Mouse (Mus musculus) effector memory CD4-positive, alpha-beta T cell, adult 5 months (primary cell): ENCODE data around the gene Map3k5. TPM values are rescaled to one million over a fixed set of nuclear protein-coding genes. Genes with fewer than 3 reads are reported as not detected.

ENCODE experiments used
- polyA plus RNA-seq: library from polyadenylated mRNA; unstranded; fragments of 100-300 nt; shearing (Covaris generic); gene quantifications from one replicate; pipeline ENCODE4 v1.2.1, GENCODE M21; 2017

The Map3k5 gene
- 40.3 TPM for polyA plus RNA-seq

GRCm38 (mm10) chr10:19934384-19935294 lies at the start of gene Map3k5:
TSS of gene Map3k5 (plus strand) at chr10:19934472.

GRCm38 (mm10) chr10:19907246-19907804 lies 26.9 kb upstream of the Map3k5 start, which contains the start of gene Pex7:
TSS of gene Pex7 (minus strand) at chr10:19907689.

GRCm38 (mm10) chr10:20148130-20148772 lies 214.0 kb downstream of the Map3k5 start, which contains the start of gene Map7:
TSS of gene Map7 (plus strand) at chr10:20148471.

Other genes starting within 250 kb of the Map3k5 start
- not detected for gene Il20ra, start 221.9 kb upstream of the Map3k5 start, polyA plus RNA-seq
- not detected for gene Slc35d3, start 83.0 kb upstream of the Map3k5 start, polyA plus RNA-seq
- 18.0 TPM for gene Pex7, start 26.8 kb upstream of the Map3k5 start, polyA plus RNA-seq
- 5.0 TPM for gene Map7, start 214.0 kb downstream of the Map3k5 start, polyA plus RNA-seq